ENCODE assay signal across 20 mouse cellular contexts in genomic region chr3:135314811-135315210, GRCm38 (mm10). TPM values are rescaled to one million over a fixed set of nuclear protein-coding genes. Genes with fewer than 3 reads are reported as not detected.
DNase-seq lines count a peak whose midpoint lies in the region; ATAC-seq and TF ChIP-seq lines count a peak whose summit lies in the region.
"Had no signal": no experiment of that assay in that cellular context is flagged by ENCODE, and none has a peak within 500 bp of the region (broad histone marks: within the 10 kb centered on the region; RNA-seq: fewer than 3 reads in every experiment).

No protein-coding gene starts in this region.

- H3K27me3 ChIP-seq in midbrain, embryonic 11.5 days (ENCODE audit: control insufficient read depth, insufficient read depth, low read length) = no peaks in the 10 kb centered on the region
- H3K27me3 ChIP-seq in midbrain, embryonic 10.5 days (ENCODE audit: low read depth, poor library complexity, severe bottlenecking) = no peaks in the 10 kb centered on the region
- no peaks in the 10 kb centered on the region for H3K27me3 ChIP-seq in embryonic facial prominence, embryonic 10.5 days (replicated peaks; ENCODE audit: low read depth, poor library complexity, severe bottlenecking)
- no peaks in the 10 kb centered on the region for H3K27me3 ChIP-seq in midbrain, embryonic 16.5 days (ENCODE audit: control insufficient read depth, insufficient read depth, low read depth, low read length)
- H3K27me3 ChIP-seq: embryonic facial prominence, embryonic 15.5 days had no signal

- 64% methylated on average over 2 of the region's 2 CpGs for WGBS in midbrain, embryonic 11.5 days
- WGBS in midbrain, embryonic 10.5 days = 73% methylated on average over 2 of the region's 2 CpGs
- 56% methylated on average over 2 of the region's 2 CpGs for WGBS in embryonic facial prominence, embryonic 10.5 days
- WGBS in midbrain, embryonic 16.5 days = 56% methylated on average over 2 of the region's 2 CpGs

- ATAC-seq in midbrain, embryonic 11.5 days (ENCODE audit: low FRiP score) = 0 out of 2 replicates have a peak, but pooled peaks have one; percentile 28
- ATAC-seq in midbrain, embryonic 16.5 days = peak; percentile 54; the same call in 1 of the 2 replicates
- ATAC-seq: inflammation-experienced regulatory T-cells, adult 6 months; liver, postnatal 0 days had no signal

- H3K27ac ChIP-seq in midbrain, embryonic 11.5 days (ENCODE audit: low read depth, low read length) = no peak overlapping the region
- no peak overlapping the region; the same call in 1 of the 2 replicates for H3K27ac ChIP-seq in midbrain, embryonic 10.5 days (replicated peaks)
- H3K27ac ChIP-seq in embryonic facial prominence, embryonic 10.5 days (replicated peaks) = no peak overlapping the region
- no peak overlapping the region for H3K27ac ChIP-seq in midbrain, embryonic 16.5 days (ENCODE audit: low read length)
- H3K27ac ChIP-seq in left cerebral cortex, adult 2 months = no peak overlapping the region
- H3K27ac ChIP-seq: embryonic facial prominence, embryonic 15.5 days; forebrain, embryonic 10.5 days; heart, embryonic 10.5 days had no signal

- no peak overlapping the region for H3K9ac ChIP-seq in midbrain, embryonic 11.5 days (ENCODE audit: low read length)
- no peak overlapping the region for H3K9ac ChIP-seq in midbrain, embryonic 16.5 days (ENCODE audit: low read depth, low read length)
- H3K9ac ChIP-seq: embryonic facial prominence, embryonic 15.5 days; liver, postnatal 0 days had no signal

- no peaks in the 10 kb centered on the region for H3K4me1 ChIP-seq in midbrain, embryonic 11.5 days (ENCODE audit: control insufficient read depth, insufficient read depth, low read length)
- H3K4me1 ChIP-seq in midbrain, embryonic 10.5 days = peaks cover 11% of the 10 kb centered on the region
- H3K4me1 ChIP-seq in embryonic facial prominence, embryonic 10.5 days = peaks cover 10% of the 10 kb centered on the region
- H3K4me1 ChIP-seq in midbrain, embryonic 16.5 days (ENCODE audit: control insufficient read depth, insufficient read depth, low read length) = no peaks in the 10 kb centered on the region

- H3K4me3 ChIP-seq in midbrain, embryonic 11.5 days (ENCODE audit: low read depth, low read length) = no peak overlapping the region
- no peak overlapping the region for H3K4me3 ChIP-seq in midbrain, embryonic 10.5 days
- H3K4me3 ChIP-seq in embryonic facial prominence, embryonic 10.5 days = no peak overlapping the region
- no peak overlapping the region for H3K4me3 ChIP-seq in midbrain, embryonic 16.5 days (ENCODE audit: low read depth, low read length)
- no peak overlapping the region for H3K4me3 ChIP-seq in left cerebral cortex, adult 2 months
- H3K4me3 ChIP-seq: embryonic facial prominence, embryonic 15.5 days; forebrain, embryonic 10.5 days; heart, embryonic 10.5 days had no signal

- no peaks in the 10 kb centered on the region for H3K36me3 ChIP-seq in midbrain, embryonic 11.5 days (ENCODE audit: control insufficient read depth, insufficient read depth, low read length)
- no peaks in the 10 kb centered on the region for H3K36me3 ChIP-seq in midbrain, embryonic 10.5 days
- H3K36me3 ChIP-seq in embryonic facial prominence, embryonic 10.5 days (replicated peaks) = no peaks in the 10 kb centered on the region
- no peaks in the 10 kb centered on the region for H3K36me3 ChIP-seq in midbrain, embryonic 16.5 days (ENCODE audit: control insufficient read depth, insufficient read depth, low read length)
- H3K36me3 ChIP-seq: embryonic facial prominence, embryonic 15.5 days; heart, embryonic 10.5 days had no signal

- no peak overlapping the region for H3K4me2 ChIP-seq in midbrain, embryonic 11.5 days
- H3K4me2 ChIP-seq in midbrain, embryonic 16.5 days (ENCODE audit: low read length) = no peak overlapping the region
- H3K4me2 ChIP-seq: embryonic facial prominence, embryonic 15.5 days had no signal

- no peak for TF ChIP-seq CTCF in left cerebral cortex, adult 2 months (IDR thresholded peaks at IDR 0.05)

- DNase-seq in heart, adult 11 months = peak; percentile 76
- DNase-seq in heart, postnatal 36 days = no peak
- no peak for DNase-seq in midbrain, embryonic 11.5 days (ENCODE audit: low spot score, missing footprints)
- DNase-seq in midbrain, embryonic 10.5 days (ENCODE audit: low spot score) = no peak
- DNase-seq in embryonic facial prominence, embryonic 10.5 days (ENCODE audit: low spot score) = peak; percentile 37
- DNase-seq in spleen, adult 12 weeks (ENCODE audit: low spot score) = no peak
- DNase-seq in left cerebral cortex, adult 2 months (ENCODE audit: extremely low spot score in 1 of 2, low spot score in 2 of 2) = no peak
- DNase-seq: cerebellum, postnatal 14 days; gastrocnemius, postnatal 36 days; heart, postnatal 10 days; kidney, postnatal 10 days; liver, postnatal 0 days; right cerebral cortex, adult 18-20 months; thymus, adult 2 months had no signal

- H3K9me3 ChIP-seq in midbrain, embryonic 11.5 days (ENCODE audit: control insufficient read depth, low read length) = peaks cover 3% of the 10 kb centered on the region; the same call in 1 of the 2 replicates
- H3K9me3 ChIP-seq in midbrain, embryonic 10.5 days (replicated peaks) = 0 out of 2 replicates have a peak, but pooled peaks cover 7% of the 10 kb centered on the region
- H3K9me3 ChIP-seq in embryonic facial prominence, embryonic 10.5 days = no peaks in the 10 kb centered on the region
- no peaks in the 10 kb centered on the region for H3K9me3 ChIP-seq in midbrain, embryonic 16.5 days (replicated peaks; ENCODE audit: control insufficient read depth, low read length, poor library complexity, severe bottlenecking)
- H3K9me3 ChIP-seq: embryonic facial prominence, embryonic 15.5 days; heart, embryonic 10.5 days had no signal

- intact Hi-C loops in heart, postnatal 36 days (cut with DNase I) = no loop called here
- intact Hi-C loops in left cerebral cortex, adult 2 months (cut with DNase I) = no loop called here

RNA-seq across cellular contexts. Expression of gene Slc9b2, which starts 7.3 kb away (rescaled TPM):
- total RNA-seq in heart, postnatal 36 days (2021) = under 1 TPM in 1 of 2 experiments, not detected in 1; 0.33 TPM
- 1.3 and 1.9 TPM in 2 replicates for polyA plus RNA-seq in midbrain, embryonic 11.5 days (2014; fragmentation: Nextera tagmentation; extraction: Ambion mirVana)
- 1.2 and 2.8 TPM in 2 replicates for polyA plus RNA-seq in midbrain, embryonic 10.5 days (2016; fragmentation: Nextera tagmentation; extraction: Ambion mirVana)
- 3.0 and 3.8 TPM in 2 replicates for polyA plus RNA-seq in embryonic facial prominence, embryonic 10.5 days (2016; fragmentation: Nextera tagmentation; extraction: Ambion mirVana)
- 1.8 and 2.9 TPM in 2 replicates for polyA plus RNA-seq in midbrain, embryonic 16.5 days (2015; fragmentation: Nextera tagmentation; extraction: Ambion mirVana)
- total RNA-seq in left cerebral cortex, adult 2 months (2021) = 1 to 10 TPM; 3.8 to 4.0 TPM
- total RNA-seq: gastrocnemius, postnatal 36 days had no signal
- polyA plus RNA-seq: liver, postnatal 0 days; small intestine, adult 2 months had no signal

RNA-seq across cellular contexts. Expression of gene Slc9b1, which starts 33.0 kb away (rescaled TPM):
- under 1 TPM in 1 of 2 experiments, not detected in 1; 0.79 TPM for total RNA-seq in heart, postnatal 36 days (2021)
- 0.30 TPM in 1 of 2 replicates, not detected in the other for polyA plus RNA-seq in midbrain, embryonic 11.5 days (2014; fragmentation: Nextera tagmentation; extraction: Ambion mirVana)
- polyA plus RNA-seq in midbrain, embryonic 10.5 days (2016; fragmentation: Nextera tagmentation; extraction: Ambion mirVana) = 0.14 and 0.19 TPM in 2 replicates
- 0.62 TPM in 1 of 2 replicates, not detected in the other for polyA plus RNA-seq in embryonic facial prominence, embryonic 10.5 days (2016; fragmentation: Nextera tagmentation; extraction: Ambion mirVana)
- polyA plus RNA-seq in midbrain, embryonic 16.5 days (2015; fragmentation: Nextera tagmentation; extraction: Ambion mirVana) = 0.41 TPM in 1 of 2 replicates, not detected in the other
- under 1 TPM in 1 of 2 experiments, not detected in 1; 0.52 TPM for total RNA-seq in left cerebral cortex, adult 2 months (2021)
- total RNA-seq: gastrocnemius, postnatal 36 days had no signal
- polyA plus RNA-seq: embryonic facial prominence, embryonic 15.5 days; liver, postnatal 0 days; small intestine, adult 2 months; thymus, adult 2 months had no signal

RNA-seq across cellular contexts. Expression of gene Bdh2, which starts 33.8 kb away (rescaled TPM):
- total RNA-seq in heart, postnatal 36 days (2021) = 1 to 10 TPM; 4.0 to 4.9 TPM
- 5.7 and 6.4 TPM in 2 replicates for polyA plus RNA-seq in midbrain, embryonic 11.5 days (2014; fragmentation: Nextera tagmentation; extraction: Ambion mirVana)
- 6.1 and 8.1 TPM in 2 replicates for polyA plus RNA-seq in midbrain, embryonic 10.5 days (2016; fragmentation: Nextera tagmentation; extraction: Ambion mirVana)
- 9.7 and 10.3 TPM in 2 replicates for polyA plus RNA-seq in embryonic facial prominence, embryonic 10.5 days (2016; fragmentation: Nextera tagmentation; extraction: Ambion mirVana)
- 4.0 and 4.8 TPM in 2 replicates for polyA plus RNA-seq in midbrain, embryonic 16.5 days (2015; fragmentation: Nextera tagmentation; extraction: Ambion mirVana)
- total RNA-seq in left cerebral cortex, adult 2 months (2021) = 1 to 10 TPM; 3.2 to 4.0 TPM

Comparison
In these comparisons a context has a peak if more than half of its experiments do, and no peak if none do; other contexts are left out.
1. DNase-seq: peak in heart, adult 11 months (single experiment) and embryonic facial prominence, embryonic 10.5 days (single experiment); none in heart, postnatal 36 days (0 of 2), midbrain, embryonic 11.5 days (single experiment), midbrain, embryonic 10.5 days (single experiment), spleen, adult 12 weeks (single experiment) and left cerebral cortex, adult 2 months (0 of 2).